Comparison of ENCODE assay signal across 13 mouse cellular contexts in the genomic region with DNA sequence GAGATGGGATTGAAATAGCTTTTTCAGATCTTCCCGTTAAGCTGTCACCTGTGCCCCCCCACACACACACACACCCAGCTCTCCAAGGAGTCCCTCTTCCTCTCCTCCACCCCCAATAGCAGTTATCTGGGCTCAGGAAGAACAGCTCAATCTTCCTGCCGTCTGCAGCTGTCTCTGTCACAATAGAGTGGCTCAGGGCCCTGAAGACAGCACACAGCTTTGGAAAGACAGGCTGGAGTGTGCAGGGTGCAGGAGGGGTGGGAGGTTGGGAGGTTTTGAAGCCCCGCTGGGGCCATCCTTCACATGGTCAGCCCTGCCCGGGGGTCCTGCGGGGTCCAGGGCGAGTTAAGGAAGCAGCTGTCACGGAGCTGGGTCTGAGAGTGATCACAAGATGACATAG.
A peak's percentile ranks its signal among the peaks of the same experiment; 100 is the strongest.
DNase-seq lines count a peak whose midpoint lies in the region; ATAC-seq and TF ChIP-seq lines count a peak whose summit lies in the region.
"Had no signal": no experiment of that assay in that cellular context is flagged by ENCODE, and none has a peak within 500 bp of the region (broad histone marks: within the 10 kb centered on the region; RNA-seq: fewer than 3 reads in every experiment).

No protein-coding gene starts in this region.

- H3K27ac ChIP-seq in heart, embryonic 10.5 days: peak overlapping the region; percentile 76; the same call in 1 of the 2 replicates
- H3K27ac ChIP-seq in lung, embryonic 14.5 days (ENCODE audit: low read depth): no peak overlapping the region
- H3K27ac ChIP-seq in lung, postnatal 0 days (ENCODE audit: low read length): no peak overlapping the region
- H3K27ac ChIP-seq in hindbrain, embryonic 14.5 days: peak overlapping the region; percentile 58
- no peak overlapping the region for H3K27ac ChIP-seq in neural tube, embryonic 12.5 days
- H3K27ac ChIP-seq: liver, embryonic 14.5 days had no signal

- no peak for DNase-seq in heart, embryonic 10.5 days (ENCODE audit: low spot score)
- no peak for DNase-seq in heart, adult 8-10 months (ENCODE audit: low spot score)
- no peak for DNase-seq in lung, embryonic 14.5 days
- DNase-seq in lung, postnatal 0 days (ENCODE audit: low spot score): no peak
- DNase-seq in hindbrain, embryonic 14.5 days (ENCODE audit: low spot score): no peak
- DNase-seq in left cerebral cortex, postnatal 25 days (ENCODE audit: low spot score in 2 of 2): no peak
- DNase-seq in urinary bladder, postnatal 4 days (ENCODE audit: low spot score in 2 of 2): no peak
- DNase-seq: B cell, adult 2 months; cerebellum, adult 11-12 months; gastrocnemius, postnatal 10 days; kidney, adult 8-10 months had no signal

- H3K4me1 ChIP-seq in heart, embryonic 10.5 days: peaks cover 34% of the 10 kb centered on the region
- H3K4me1 ChIP-seq in lung, embryonic 14.5 days (ENCODE audit: insufficient read depth): peaks cover 5% of the 10 kb centered on the region; the same call in 1 of the 2 replicates
- H3K4me1 ChIP-seq in lung, postnatal 0 days (ENCODE audit: insufficient read depth, low read depth, low read length): peaks cover 5% of the 10 kb centered on the region; the same call in 1 of the 2 replicates
- H3K4me1 ChIP-seq in hindbrain, embryonic 14.5 days (replicated peaks; ENCODE audit: control insufficient read depth, insufficient read depth, low read length): peaks cover 32% of the 10 kb centered on the region
- H3K4me1 ChIP-seq in neural tube, embryonic 12.5 days: peaks cover 34% of the 10 kb centered on the region

- H3K9me3 ChIP-seq in heart, embryonic 10.5 days: no peaks in the 10 kb centered on the region
- no peaks in the 10 kb centered on the region for H3K9me3 ChIP-seq in lung, embryonic 14.5 days (ENCODE audit: low read depth, low read length)
- H3K9me3 ChIP-seq in lung, postnatal 0 days (ENCODE audit: low read length): no peaks in the 10 kb centered on the region
- no peaks in the 10 kb centered on the region for H3K9me3 ChIP-seq in hindbrain, embryonic 14.5 days (ENCODE audit: control insufficient read depth, low read length)
- H3K9me3 ChIP-seq in neural tube, embryonic 12.5 days: no peaks in the 10 kb centered on the region

- peak overlapping the region; percentile 22 for H3K4me3 ChIP-seq in heart, embryonic 10.5 days
- H3K4me3 ChIP-seq in lung, embryonic 14.5 days (ENCODE audit: low read depth, low read length): no peak overlapping the region
- no peak overlapping the region for H3K4me3 ChIP-seq in lung, postnatal 0 days (ENCODE audit: low read depth, low read length)
- H3K4me3 ChIP-seq in hindbrain, embryonic 14.5 days (replicated peaks; ENCODE audit: low read length): no peak overlapping the region
- H3K4me3 ChIP-seq in neural tube, embryonic 12.5 days: no peak overlapping the region

- intact Hi-C loops in left cerebral cortex, postnatal 25 days (cut with DNase I): no loop called here

- no peak for TF ChIP-seq CTCF in lung, embryonic 14.5 days (IDR thresholded peaks at IDR 0.05; ENCODE audit: low read depth)
- TF ChIP-seq CTCF in lung, postnatal 0 days (IDR thresholded peaks at IDR 0.05): no peak

- no peaks in the 10 kb centered on the region for H3K36me3 ChIP-seq in heart, embryonic 10.5 days
- H3K36me3 ChIP-seq in lung, embryonic 14.5 days (ENCODE audit: insufficient read depth): no peaks in the 10 kb centered on the region
- no peaks in the 10 kb centered on the region for H3K36me3 ChIP-seq in lung, postnatal 0 days (ENCODE audit: insufficient read depth, low read length)
- no peaks in the 10 kb centered on the region for H3K36me3 ChIP-seq in hindbrain, embryonic 14.5 days (replicated peaks; ENCODE audit: control insufficient read depth, insufficient read depth)
- no peaks in the 10 kb centered on the region for H3K36me3 ChIP-seq in neural tube, embryonic 12.5 days

- peaks cover 24% of the 10 kb centered on the region; the same call in 1 of the 2 replicates for H3K27me3 ChIP-seq in heart, embryonic 10.5 days (ENCODE audit: insufficient read depth, poor library complexity, severe bottlenecking)
- peaks cover 17% of the 10 kb centered on the region for H3K27me3 ChIP-seq in lung, embryonic 14.5 days (ENCODE audit: insufficient read depth, low read length)
- 0 out of 2 replicates have a peak, but pooled peaks cover 5% of the 10 kb centered on the region for H3K27me3 ChIP-seq in lung, postnatal 0 days (replicated peaks; ENCODE audit: insufficient read depth, low read length)
- H3K27me3 ChIP-seq in hindbrain, embryonic 14.5 days (ENCODE audit: control insufficient read depth, insufficient read depth, low read length): no peaks in the 10 kb centered on the region
- H3K27me3 ChIP-seq in neural tube, embryonic 12.5 days (replicated peaks): no peaks in the 10 kb centered on the region

- H3K9ac ChIP-seq in lung, embryonic 14.5 days: no peak overlapping the region
- H3K9ac ChIP-seq in lung, postnatal 0 days (replicated peaks; ENCODE audit: low read depth): no peak overlapping the region
- peak overlapping the region; percentile 37; the same call in 1 of the 2 replicates for H3K9ac ChIP-seq in hindbrain, embryonic 14.5 days
- H3K9ac ChIP-seq in neural tube, embryonic 12.5 days: no peak overlapping the region
- H3K9ac ChIP-seq: liver, embryonic 14.5 days had no signal

- TF ChIP-seq EP300 in lung, postnatal 0 days (IDR thresholded peaks at IDR 0.05): no peak

- 13% methylated on average over 7 of the region's 7 CpGs for WGBS in heart, embryonic 10.5 days
- WGBS in lung, embryonic 14.5 days: 4% methylated on average over 7 of the region's 7 CpGs
- 6% methylated on average over 7 of the region's 7 CpGs for WGBS in lung, postnatal 0 days
- 3% methylated on average over 7 of the region's 7 CpGs for WGBS in hindbrain, embryonic 14.5 days
- WGBS in neural tube, embryonic 12.5 days: 1% methylated on average over 7 of the region's 7 CpGs

- peak overlapping the region; percentile 52; the same call in 1 of the 2 replicates for H3K4me2 ChIP-seq in lung, embryonic 14.5 days
- H3K4me2 ChIP-seq in lung, postnatal 0 days (replicated peaks; ENCODE audit: low read depth, low read length): no peak overlapping the region
- H3K4me2 ChIP-seq in hindbrain, embryonic 14.5 days (replicated peaks): peak overlapping the region; percentile 38
- H3K4me2 ChIP-seq in neural tube, embryonic 12.5 days (replicated peaks): peak overlapping the region; percentile 58

- no peak for ATAC-seq in lung, embryonic 14.5 days (ENCODE audit: insufficient read depth)
- no peak for ATAC-seq in lung, postnatal 0 days
- ATAC-seq in hindbrain, embryonic 14.5 days (ENCODE audit: low FRiP score): no peak
- ATAC-seq in neural tube, embryonic 12.5 days (ENCODE audit: low FRiP score, low read depth): peak; percentile 64

Comparison
In these comparisons a context has a peak if more than half of its experiments do, and no peak if none do; other contexts are left out.
1. H3K27ac ChIP-seq: peak in heart, embryonic 10.5 days (single experiment) and hindbrain, embryonic 14.5 days (single experiment); none in lung, embryonic 14.5 days (single experiment), lung, postnatal 0 days (single experiment) and neural tube, embryonic 12.5 days (single experiment).